Mouse (Mus musculus): ENCODE data around the gene Cd164l2. TPM values are rescaled to one million over a fixed set of nuclear protein-coding genes. Genes with fewer than 3 reads are reported as not detected.

Gene Cd164l2
- polyA plus RNA-seq, 1 experiment from 2014 or later = 0.79 TPM

DNA sequence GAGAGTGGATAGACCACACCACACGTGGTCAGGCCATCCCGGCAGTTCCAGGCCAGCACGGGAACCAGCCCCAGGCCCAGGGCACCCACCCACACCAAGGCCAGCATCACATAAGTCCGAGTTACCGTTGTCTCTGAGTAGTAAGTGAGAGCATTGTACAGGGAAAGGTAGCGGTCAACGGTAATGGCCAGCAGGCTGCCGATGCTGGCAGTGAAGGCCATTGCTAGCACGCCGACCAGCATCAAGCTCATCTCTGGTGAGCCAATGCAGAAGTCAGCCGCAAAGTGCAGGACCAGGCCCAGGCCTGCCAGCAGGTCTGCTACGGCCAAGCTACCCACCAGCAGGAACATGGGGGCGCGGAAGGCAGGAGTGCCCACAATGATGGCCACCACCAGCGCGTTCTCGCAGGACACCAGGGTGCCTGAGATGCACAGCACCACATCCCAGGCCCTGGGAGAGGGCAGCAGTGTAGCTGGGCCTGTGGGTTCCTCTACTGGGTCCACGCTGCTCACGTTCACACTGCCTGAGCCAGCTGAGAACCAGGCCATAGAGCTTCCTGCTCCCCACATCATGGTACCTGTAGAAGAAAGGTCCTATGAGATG lies 1.0 kb upstream of the Cd164l2 start:
- WGBS = 91% methylated on average over 19 of the region's 19 CpGs
- no peaks in the 10 kb centered on the region for H3K36me3 ChIP-seq
- H3K4me2 ChIP-seq (replicated peaks) = no peak overlapping the region
- H3K4me1 ChIP-seq = peaks cover 21% of the 10 kb centered on the region
- no peak overlapping the region for H3K4me3 ChIP-seq
- no peaks in the 10 kb centered on the region for H3K9me3 ChIP-seq
- no peak overlapping the region for H3K9ac ChIP-seq
- no peak overlapping the region for H3K27ac ChIP-seq
- ATAC-seq (ENCODE audit: low FRiP score, low read depth) = no peak
- H3K27me3 ChIP-seq (replicated peaks) = peaks cover 38% of the 10 kb centered on the region

DNA sequence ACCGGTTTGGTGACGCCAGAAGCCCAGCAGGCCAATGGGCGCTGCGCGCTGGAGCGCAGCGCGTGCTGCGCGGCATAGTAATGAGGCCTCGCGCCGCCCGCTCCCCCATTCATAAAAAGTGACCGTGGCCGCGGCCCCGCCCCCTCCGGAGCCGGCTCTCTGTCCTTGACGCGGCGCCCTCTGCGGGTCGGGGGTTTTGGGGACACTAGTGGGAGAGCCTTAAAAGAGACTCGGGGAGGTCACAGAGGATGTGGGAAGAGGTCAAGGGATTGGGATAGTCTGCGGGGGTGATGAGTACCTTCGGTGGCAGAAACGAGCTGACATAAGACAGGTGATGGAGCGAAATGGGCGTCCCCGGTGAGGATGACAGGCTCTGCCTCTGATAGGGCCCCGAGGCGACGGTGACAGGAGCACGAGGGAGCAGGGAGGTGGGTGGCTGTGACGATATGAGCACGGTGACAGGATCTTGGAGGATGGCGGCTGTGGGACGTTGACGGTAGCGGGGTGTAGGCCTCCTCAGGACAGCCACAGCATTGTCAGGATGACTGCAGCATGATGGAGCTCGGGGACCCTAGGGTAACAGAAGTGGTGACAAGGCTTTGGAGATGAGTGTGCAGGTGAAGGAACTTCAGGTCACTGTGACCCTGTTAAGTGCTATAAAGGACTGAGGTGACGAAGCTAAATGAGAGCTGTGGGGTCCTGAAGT lies 784 bp downstream of the Cd164l2 start:
- peak overlapping the region; percentile 71 for H3K4me3 ChIP-seq
- peak overlapping the region; percentile 66 for H3K9ac ChIP-seq
- peaks cover 38% of the 10 kb centered on the region for H3K27me3 ChIP-seq (replicated peaks)
- no peaks in the 10 kb centered on the region for H3K36me3 ChIP-seq
- peaks cover 21% of the 10 kb centered on the region for H3K4me1 ChIP-seq
- no peaks in the 10 kb centered on the region for H3K9me3 ChIP-seq
- peak; percentile 78 for ATAC-seq (ENCODE audit: low FRiP score, low read depth)
- no peak overlapping the region for H3K27ac ChIP-seq
- peak overlapping the region; percentile 94 for H3K4me2 ChIP-seq (replicated peaks)
- WGBS = 2% methylated on average over 44 of the region's 44 CpGs

DNA sequence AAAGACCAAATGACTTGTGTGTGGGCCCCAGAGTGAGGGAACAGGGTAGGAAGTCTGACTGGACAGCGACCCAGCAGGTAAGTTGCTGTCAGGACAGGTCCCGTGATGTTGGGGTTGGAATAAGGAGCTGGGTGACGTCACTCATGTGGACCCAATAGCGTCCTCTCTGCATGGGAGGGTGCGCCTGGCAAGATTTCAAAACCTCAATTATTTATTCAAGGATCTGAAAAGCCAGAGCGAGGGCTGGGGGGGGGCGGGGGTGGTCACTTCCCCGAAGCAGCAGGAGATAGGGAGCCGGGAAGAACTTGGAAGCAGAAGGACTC lies 1.3 kb downstream of the Cd164l2 start:
- 0 out of 2 replicates have a peak overlapping the region, but pooled peaks have one; percentile 66 for H3K9ac ChIP-seq
- H3K9me3 ChIP-seq = no peaks in the 10 kb centered on the region
- WGBS = under 1% methylated on average over 9 of the region's 9 CpGs
- H3K27ac ChIP-seq = no peak overlapping the region
- H3K27me3 ChIP-seq (replicated peaks) = peaks cover 38% of the 10 kb centered on the region
- ATAC-seq (ENCODE audit: low FRiP score, low read depth) = 0 out of 2 replicates have a peak, but pooled peaks have one; percentile 18
- peak overlapping the region; percentile 94 for H3K4me2 ChIP-seq (replicated peaks)
- H3K4me3 ChIP-seq = 0 out of 2 replicates have a peak overlapping the region, but pooled peaks have one; percentile 71
- peaks cover 21% of the 10 kb centered on the region for H3K4me1 ChIP-seq
- H3K36me3 ChIP-seq = no peaks in the 10 kb centered on the region

DNA sequence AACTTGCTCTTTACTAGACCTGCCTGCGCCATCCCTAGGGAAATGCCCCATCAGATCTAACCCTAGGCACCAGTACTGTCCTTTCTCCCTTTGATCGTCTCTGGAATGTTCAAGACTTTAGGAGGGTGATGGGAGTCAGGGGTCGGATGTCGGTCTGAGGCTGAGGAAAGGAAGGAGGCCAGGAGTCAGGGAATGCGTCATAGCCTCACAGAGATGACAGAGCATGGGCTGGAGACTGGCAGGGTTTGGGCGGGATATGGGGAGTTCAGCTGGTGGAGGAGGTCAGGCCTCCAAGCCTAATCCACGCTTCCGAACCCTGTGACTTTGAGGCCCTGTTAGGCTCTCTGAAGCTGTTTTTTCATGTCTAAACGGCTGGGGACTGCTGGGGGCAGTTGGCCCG lies 1.7 kb downstream of the Cd164l2 start:
- no peak overlapping the region for H3K27ac ChIP-seq
- H3K9ac ChIP-seq = no peak overlapping the region
- no peaks in the 10 kb centered on the region for H3K36me3 ChIP-seq
- H3K9me3 ChIP-seq = no peaks in the 10 kb centered on the region
- H3K4me1 ChIP-seq = peaks cover 21% of the 10 kb centered on the region
- H3K27me3 ChIP-seq (replicated peaks) = peaks cover 38% of the 10 kb centered on the region
- ATAC-seq (ENCODE audit: low FRiP score, low read depth) = no peak
- no peak overlapping the region for H3K4me3 ChIP-seq
- H3K4me2 ChIP-seq (replicated peaks) = peak overlapping the region; percentile 94
- WGBS = 8% methylated on average over 10 of the region's 10 CpGs

DNA sequence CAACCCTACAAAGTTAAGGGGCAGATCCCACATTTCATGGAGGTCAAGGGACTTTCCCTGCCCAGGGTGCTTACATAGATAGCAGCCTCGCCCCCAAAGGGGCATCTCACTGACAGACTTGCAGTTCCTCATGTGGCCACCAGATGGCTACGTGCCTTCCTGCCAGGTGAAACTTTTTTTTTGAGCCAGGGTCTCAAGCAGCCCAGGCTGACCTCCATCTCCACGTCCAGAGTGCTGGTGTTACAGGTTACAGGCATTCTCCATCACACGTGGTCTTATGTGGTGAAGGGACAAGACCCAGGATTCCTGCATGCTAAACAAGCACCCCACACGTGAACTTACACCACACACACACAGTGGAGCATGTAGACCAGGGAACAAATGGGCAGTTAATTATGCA lies 5.7 kb downstream of the Cd164l2 start:
- Histone ChIP-seq H3K4me2 (replicated peaks) (no peak overlapping the region), H3K9ac (no peak overlapping the region), H3K27ac (no peak overlapping the region), H3K4me3 (no peak overlapping the region), H3K36me3 (no peaks in the 10 kb centered on the region), H3K27me3 (replicated peaks) (peaks cover 50% of the 10 kb centered on the region), H3K4me1 (peaks cover 18% of the 10 kb centered on the region), H3K9me3 (no peaks in the 10 kb centered on the region)
- no peak for ATAC-seq (ENCODE audit: low FRiP score, low read depth)
- WGBS = 2% methylated on average over 5 of the region's 5 CpGs

DNA sequence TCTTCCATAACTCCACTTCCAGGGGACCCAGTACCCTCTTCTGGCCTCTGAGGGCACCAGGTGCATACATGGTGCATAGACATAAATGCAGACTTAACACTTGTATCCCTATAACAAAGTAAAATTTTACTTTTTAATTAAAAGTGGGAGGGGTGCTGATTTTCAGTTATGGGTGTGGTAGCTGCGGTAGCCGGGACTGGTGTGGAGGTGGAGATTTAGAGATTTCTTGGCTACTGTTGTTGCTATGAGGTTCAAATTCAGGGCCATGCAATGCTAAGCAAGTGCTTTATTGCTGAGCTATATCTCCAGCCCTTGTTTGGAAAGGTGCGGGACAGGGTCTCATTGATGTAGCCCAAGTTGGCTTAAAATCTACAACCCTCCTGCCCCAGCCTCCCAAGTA lies 6.8 kb downstream of the Cd164l2 start:
- WGBS = 94% methylated on average over 3 of the region's 3 CpGs
- no peaks in the 10 kb centered on the region for H3K36me3 ChIP-seq
- no peak overlapping the region for H3K9ac ChIP-seq
- no peak overlapping the region for H3K27ac ChIP-seq
- ATAC-seq (ENCODE audit: low FRiP score, low read depth) = no peak
- H3K27me3 ChIP-seq (replicated peaks) = peaks cover 39% of the 10 kb centered on the region
- no peak overlapping the region for H3K4me3 ChIP-seq
- no peak overlapping the region for H3K4me2 ChIP-seq (replicated peaks)
- H3K9me3 ChIP-seq = no peaks in the 10 kb centered on the region
- peaks cover 8% of the 10 kb centered on the region for H3K4me1 ChIP-seq

DNA sequence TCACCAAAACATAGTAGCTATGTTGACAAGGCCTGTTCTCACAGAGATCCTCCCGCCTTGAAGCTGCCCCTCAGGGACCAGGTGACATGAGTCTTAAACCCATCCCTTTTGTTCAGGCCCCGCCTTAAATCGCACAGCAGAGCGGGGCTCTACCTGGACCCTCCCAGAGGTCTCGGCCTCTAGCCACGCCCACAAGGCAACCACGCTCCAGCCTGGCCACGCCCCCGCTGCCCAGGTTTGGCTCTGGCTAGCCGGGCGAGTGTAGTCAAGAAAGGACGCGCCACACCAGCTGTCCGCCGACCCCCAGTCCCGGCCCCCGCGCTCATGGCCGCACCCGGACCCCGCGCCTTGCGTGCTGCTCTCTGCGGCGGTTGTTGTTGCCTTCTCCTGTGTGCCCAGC lies 8.7 kb downstream of the Cd164l2 start:
- Histone ChIP-seq H3K9me3 (no peaks in the 10 kb centered on the region), H3K9ac (no peak overlapping the region), H3K36me3 (no peaks in the 10 kb centered on the region), H3K27me3 (replicated peaks) (peaks cover 30% of the 10 kb centered on the region), H3K4me3 (0 out of 2 replicates have a peak overlapping the region, but pooled peaks have one; percentile 9), H3K4me2 (replicated peaks) (peak overlapping the region; percentile 60), H3K4me1 (peaks cover 11% of the 10 kb centered on the region; the same call in 1 of the 2 replicates), H3K27ac (no peak overlapping the region)
- no peak for ATAC-seq (ENCODE audit: low FRiP score, low read depth)
- whole genome bisulfite sequencing = 3% methylated on average over 25 of the region's 25 CpGs

DNA sequence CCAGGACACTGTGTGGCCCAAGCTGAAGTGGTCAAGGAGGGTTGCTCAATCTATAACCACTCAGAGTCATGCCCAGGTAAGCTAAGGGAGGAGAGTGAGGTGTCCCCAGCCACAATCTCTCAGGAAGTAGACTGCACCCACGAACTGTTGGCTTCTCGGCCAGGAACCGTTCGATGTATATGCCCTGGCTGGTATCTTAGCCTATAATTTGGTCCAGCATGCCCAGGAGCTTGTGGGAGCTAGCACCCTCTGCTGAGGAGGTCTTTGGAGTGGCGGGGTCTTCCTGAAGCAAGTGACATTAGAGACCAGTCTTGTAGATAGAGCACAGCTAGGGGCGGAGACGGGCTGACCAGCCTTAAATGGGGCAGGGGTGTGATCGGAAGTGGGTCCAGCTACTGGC lies 9.8 kb downstream of the Cd164l2 start:
- Histone ChIP-seq H3K9ac (no peak overlapping the region), H3K4me3 (no peak overlapping the region), H3K36me3 (no peaks in the 10 kb centered on the region), H3K4me2 (replicated peaks) (no peak overlapping the region), H3K27me3 (replicated peaks) (peaks cover 30% of the 10 kb centered on the region), H3K4me1 (peaks cover 11% of the 10 kb centered on the region; the same call in 1 of the 2 replicates), H3K9me3 (no peaks in the 10 kb centered on the region), H3K27ac (no peak overlapping the region)
- ATAC-seq (ENCODE audit: low FRiP score, low read depth) = no peak
- 86% methylated on average over 8 of the region's 8 CpGs for WGBS

DNA sequence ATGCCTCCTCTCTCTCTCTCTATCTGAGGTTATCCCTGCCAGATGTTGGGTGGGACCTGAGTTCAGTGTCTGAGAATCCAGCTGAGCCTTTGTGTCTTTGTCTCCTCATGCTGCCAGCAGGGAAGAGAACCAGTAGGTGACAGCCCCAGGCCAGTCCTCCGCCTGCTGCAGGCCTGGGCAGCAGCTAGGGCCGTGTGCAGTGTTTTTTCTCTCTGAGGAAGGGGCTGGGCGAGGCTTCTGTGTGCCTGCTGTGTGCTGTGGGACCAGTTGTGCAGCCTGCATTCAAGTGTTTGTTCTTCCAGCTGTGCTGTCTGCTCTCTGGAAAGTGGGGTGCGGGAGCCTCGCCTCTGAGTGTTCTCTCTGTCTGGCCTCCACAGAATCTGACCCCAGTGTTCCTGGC lies 11.9 kb downstream of the Cd164l2 start:
- Histone ChIP-seq H3K9me3 (no peaks in the 10 kb centered on the region), H3K27ac (no peak overlapping the region), H3K9ac (no peak overlapping the region), H3K36me3 (no peaks in the 10 kb centered on the region), H3K4me3 (no peak overlapping the region), H3K27me3 (replicated peaks) (peaks cover 30% of the 10 kb centered on the region), H3K4me1 (peaks cover 11% of the 10 kb centered on the region; the same call in 1 of the 2 replicates), H3K4me2 (replicated peaks) (no peak overlapping the region)
- no peak for ATAC-seq (ENCODE audit: low FRiP score, low read depth)
- 45% methylated on average over 5 of the region's 5 CpGs for WGBS

DNA sequence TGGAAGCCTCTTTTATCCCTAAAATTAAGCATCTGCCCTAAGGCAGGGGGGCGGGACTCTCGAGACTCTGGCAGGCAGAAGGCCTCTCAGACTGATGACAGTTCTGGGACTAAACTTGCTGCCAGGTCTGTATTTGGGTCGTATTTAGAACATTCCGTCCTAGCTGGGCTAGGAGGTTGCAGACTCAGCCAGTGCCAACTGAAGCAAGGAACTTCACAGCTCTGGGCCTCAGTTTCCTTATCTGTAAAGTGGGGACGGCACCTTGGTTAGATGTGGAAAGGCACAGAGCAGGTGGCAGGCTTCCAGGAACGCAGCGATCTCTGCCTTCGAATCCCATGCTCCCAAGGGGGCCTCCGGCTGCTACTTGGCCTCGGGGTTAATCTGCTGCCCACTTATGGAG lies 14.1 kb downstream of the Cd164l2 start:
- 76% methylated on average over 10 of the region's 10 CpGs for WGBS

DNA sequence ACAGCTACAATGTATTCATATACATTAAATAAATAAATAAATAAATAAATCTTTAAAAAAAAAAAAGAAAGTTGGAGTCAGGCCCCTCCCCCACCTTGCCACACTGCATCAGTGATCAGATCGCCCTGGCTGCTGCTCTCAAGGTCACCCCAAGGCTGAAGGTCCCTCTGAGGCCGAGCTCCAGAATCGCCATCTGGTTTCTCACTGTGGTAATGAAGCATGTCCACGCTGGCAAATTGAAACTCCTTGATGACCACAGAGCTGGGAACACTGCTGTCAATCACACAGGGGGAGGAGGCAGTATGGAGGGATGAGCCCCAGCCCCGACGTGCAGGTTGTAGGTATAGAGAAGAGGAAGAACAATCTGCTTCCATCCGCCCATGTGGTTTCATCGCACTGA lies 15.7 kb downstream of the Cd164l2 start:
- Histone ChIP-seq H3K4me1 (peaks cover 4% of the 10 kb centered on the region; the same call in 1 of the 2 replicates), H3K4me2 (replicated peaks) (no peak overlapping the region), H3K36me3 (no peaks in the 10 kb centered on the region), H3K9me3 (no peaks in the 10 kb centered on the region), H3K9ac (no peak overlapping the region), H3K4me3 (no peak overlapping the region), H3K27me3 (replicated peaks) (no peaks in the 10 kb centered on the region), H3K27ac (no peak overlapping the region)
- ATAC-seq (ENCODE audit: low FRiP score, low read depth) = no peak
- 46% methylated on average over 8 of the region's 8 CpGs for WGBS

More for the DNA sequence above, 14.1 kb downstream of the Cd164l2 start:
- Histone ChIP-seq H3K4me3 (no peak overlapping the region), H3K4me1 (peaks cover 4% of the 10 kb centered on the region; the same call in 1 of the 2 replicates), H3K9ac (no peak overlapping the region), H3K36me3 (no peaks in the 10 kb centered on the region), H3K4me2 (replicated peaks) (no peak overlapping the region), H3K27me3 (replicated peaks) (peaks cover 14% of the 10 kb centered on the region), H3K27ac (no peak overlapping the region), H3K9me3 (no peaks in the 10 kb centered on the region)
- ATAC-seq (ENCODE audit: low FRiP score, low read depth) = no peak

DNA sequence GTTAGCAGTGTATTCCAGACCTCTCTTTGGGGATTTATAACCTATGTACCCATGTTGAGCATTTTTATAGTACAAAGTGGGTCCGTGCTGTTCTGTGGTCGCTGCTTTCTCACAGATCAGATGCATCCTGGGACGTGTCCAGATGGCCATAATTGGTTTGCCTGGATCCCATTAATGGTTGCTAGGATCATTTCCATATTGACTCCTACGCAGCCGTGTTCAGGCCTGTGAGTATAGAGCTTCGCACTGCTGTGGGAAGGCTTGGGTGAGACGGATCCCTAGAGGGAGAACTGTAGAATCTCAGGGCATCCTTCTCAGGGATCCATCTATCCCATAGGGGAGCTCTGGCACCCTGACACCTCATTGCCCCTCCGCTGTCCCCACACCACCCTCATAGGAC lies 17.7 kb downstream of the Cd164l2 start:
- Histone ChIP-seq H3K36me3 (no peaks in the 10 kb centered on the region), H3K9me3 (no peaks in the 10 kb centered on the region), H3K27ac (no peak overlapping the region), H3K27me3 (replicated peaks) (no peaks in the 10 kb centered on the region), H3K4me1 (no peaks in the 10 kb centered on the region), H3K4me2 (replicated peaks) (no peak overlapping the region), H3K4me3 (no peak overlapping the region), H3K9ac (no peak overlapping the region)
- WGBS = 63% methylated on average over 8 of the region's 8 CpGs
- ATAC-seq (ENCODE audit: low FRiP score, low read depth) = no peak

All from neural tube, embryonic 12.5 days (tissue).